Mouse (Mus musculus): ENCODE data around the gene Twist1. TPM values are rescaled to one million over a fixed set of nuclear protein-coding genes. Genes with fewer than 3 reads are reported as not detected.

The Twist1 gene
- polyA plus RNA-seq (2015; fragmentation: Nextera tagmentation; extraction: Ambion mirVana) = 46.6 and 48.6 TPM in 2 replicates

DNA sequence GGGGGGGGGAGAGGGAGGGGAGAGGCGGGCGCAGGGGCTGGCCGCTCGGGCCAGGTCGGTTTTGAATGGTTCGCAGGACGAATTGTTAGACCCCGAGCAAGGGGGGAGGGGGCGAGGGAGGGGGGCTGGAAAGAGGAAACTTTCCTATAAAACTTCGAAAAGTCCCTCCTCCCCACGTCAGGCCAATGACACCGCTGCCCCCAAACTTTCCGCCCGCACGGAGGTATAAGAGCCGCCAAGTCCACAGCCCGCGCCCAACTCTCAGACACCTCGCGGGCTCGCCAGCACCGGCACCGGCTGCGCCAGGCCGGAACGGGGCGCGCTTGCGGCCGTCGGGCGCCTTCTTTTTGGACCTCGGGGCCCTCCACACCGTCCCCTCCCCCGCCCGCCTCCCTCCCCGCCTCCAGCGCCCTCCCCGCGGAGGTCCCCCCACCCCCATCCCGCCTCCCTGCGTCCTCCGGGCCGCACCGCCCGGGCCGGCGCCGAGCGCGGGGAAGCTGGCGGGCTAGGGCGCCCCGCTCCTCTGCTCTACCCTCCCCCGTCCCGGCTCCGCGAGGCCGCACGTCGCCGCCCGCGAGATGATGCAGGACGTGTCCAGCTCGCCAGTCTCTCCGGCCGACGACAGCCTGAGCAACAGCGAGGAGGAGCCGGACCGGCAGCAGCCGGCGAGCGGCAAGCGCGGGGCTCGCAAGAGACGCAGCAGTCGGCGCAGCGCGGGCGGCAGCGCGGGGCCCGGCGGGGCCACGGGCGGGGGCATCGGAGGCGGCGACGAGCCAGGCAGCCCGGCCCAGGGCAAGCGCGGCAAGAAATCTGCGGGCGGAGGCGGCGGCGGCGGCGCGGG is at the start of gene Twist1:
Twist1 (plus strand) TSS at position 272 of the 841 bp plus-strand sequence.
- peaks cover 12% of the 10 kb centered on the region; the same call in 1 of the 2 replicates for H3K27me3 ChIP-seq
- peaks cover 4% of the 10 kb centered on the region; the same call in 1 of the 2 replicates for H3K36me3 ChIP-seq
- H3K4me3 ChIP-seq = peak within 1 kb of the TSS; percentile 94
- H3K9me3 ChIP-seq = no peaks in the 10 kb centered on the region
- peaks cover 17% of the 10 kb centered on the region for H3K4me1 ChIP-seq
- peak within 1 kb of the TSS; percentile 100 for H3K9ac ChIP-seq
- H3K4me2 ChIP-seq (replicated peaks) = peak within 1 kb of the TSS; percentile 71
- H3K27ac ChIP-seq = peak within 1 kb of the TSS; percentile 99
- whole genome bisulfite sequencing = under 1% methylated on average over 91 of the region's 105 CpGs
- peak; percentile 93 for ATAC-seq (ENCODE audit: low FRiP score, low read depth)

DNA sequence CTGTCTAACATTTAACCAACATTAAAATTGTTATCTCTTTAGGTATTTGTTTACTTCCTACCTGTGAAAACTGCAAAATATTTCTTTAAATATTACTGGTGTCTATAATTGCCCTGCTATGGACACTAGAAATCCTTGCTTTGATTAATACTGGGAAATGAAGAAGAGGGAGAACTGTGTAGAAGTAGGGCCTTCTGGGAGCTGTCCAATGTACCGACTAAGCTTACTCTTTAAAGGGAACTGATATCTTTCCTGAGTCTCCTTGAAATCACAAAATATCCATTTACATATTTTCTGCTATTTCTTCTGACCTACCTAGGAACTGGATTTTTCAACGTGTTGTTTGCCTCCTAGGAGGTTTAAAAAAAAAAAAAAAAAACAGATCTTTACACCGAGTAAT is 30.7 kb upstream of the Twist1 start:
- Histone ChIP-seq H3K9me3 (no peaks in the 10 kb centered on the region), H3K27ac (no peak overlapping the region), H3K4me1 (peaks cover 20% of the 10 kb centered on the region), H3K9ac (no peak overlapping the region), H3K27me3 (peaks cover 40% of the 10 kb centered on the region), H3K4me2 (replicated peaks) (no peak overlapping the region), H3K36me3 (no peaks in the 10 kb centered on the region), H3K4me3 (no peak overlapping the region)
- no peak for ATAC-seq (ENCODE audit: low FRiP score, low read depth)
- WGBS = 10% methylated on average over 3 of the region's 3 CpGs

DNA sequence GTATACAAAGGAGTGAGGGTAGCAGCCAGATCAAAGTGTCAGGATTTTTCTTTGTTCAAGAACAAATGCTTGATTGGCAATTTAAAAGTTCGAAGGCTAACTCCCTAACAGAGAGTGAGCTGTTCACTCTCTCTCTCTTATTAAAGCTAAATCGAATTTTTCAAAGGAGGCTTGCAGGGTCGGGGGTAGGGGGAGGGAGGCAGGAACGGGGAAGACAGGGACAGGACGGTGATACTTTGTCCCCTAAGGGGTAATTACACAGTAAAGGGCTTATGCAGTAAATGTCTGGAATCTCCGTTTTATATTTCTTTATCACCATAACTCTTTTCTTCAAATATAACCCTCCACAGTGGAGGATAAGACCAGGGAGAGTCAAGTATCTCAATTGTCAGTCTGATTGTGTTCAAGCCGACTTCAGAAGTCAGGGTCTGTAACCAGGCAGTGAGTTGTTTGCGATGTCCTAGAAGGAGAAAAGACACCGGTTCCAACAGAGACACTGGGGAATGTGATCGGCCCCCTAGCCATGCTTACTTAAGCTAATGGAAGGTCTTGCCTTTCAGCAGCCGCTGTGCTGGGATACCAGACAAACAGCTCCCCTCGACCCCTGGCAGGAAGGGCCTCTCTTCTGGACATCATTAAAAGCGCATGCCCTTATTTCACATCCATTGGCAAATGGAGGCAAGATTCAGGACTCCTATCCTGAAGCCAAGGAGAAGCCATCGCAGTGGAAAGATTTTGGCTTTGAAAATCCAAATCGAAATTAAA is 30.0 kb upstream of the Twist1 start:
- H3K27me3 ChIP-seq = peaks cover 40% of the 10 kb centered on the region

DNA sequence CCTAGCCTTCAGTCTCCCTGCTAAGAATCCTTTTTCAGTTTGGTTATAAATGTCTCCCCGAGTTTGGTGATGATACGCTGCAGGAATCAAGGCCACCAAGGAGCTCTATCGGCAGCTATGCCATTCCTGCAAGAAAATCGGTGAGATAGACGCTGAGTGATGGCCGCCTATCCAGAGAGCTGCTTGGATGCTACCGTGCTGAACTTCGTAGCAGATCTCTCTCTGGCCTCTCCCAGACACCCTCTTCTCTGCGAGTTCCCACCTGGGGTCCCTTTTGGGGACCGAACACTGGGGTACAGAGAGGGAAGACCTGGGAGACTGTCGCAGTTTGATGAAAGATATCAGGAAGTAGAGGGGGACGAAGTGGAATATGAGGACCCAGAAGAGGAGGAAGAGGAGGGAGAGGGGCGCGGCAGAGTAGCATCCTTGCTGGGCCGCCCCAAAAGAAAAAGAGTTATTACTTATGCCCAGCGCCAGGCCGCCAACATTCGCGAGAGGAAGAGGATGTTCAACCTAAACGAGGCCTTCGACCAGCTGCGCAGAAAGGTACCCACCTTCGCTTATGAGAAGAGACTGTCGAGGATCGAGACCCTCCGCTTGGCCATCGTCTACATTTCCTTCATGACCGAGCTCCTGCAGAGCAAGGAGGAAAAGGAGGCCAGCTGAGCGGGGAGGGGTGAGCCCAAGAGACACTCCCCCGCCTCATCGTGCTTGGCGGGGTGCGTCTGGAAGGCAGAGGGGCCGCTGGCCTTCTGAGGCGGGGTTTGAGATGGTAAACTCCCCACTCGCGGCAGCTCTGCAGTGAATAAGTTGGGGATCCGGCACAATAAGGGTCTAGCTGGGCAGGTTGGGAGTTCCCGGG is 28.9 kb upstream of the Twist1 start, which contains the start of gene Ferd3l:
Ferd3l (plus strand) TSS at position 95 of the 862 bp plus-strand sequence.
- Histone ChIP-seq H3K27ac (no peak within 1 kb of the TSS), H3K36me3 (no peaks in the 10 kb centered on the region), H3K9ac (no peak within 1 kb of the TSS), H3K4me3 (peak within 1 kb of the TSS; percentile 35), H3K4me1 (peaks cover 20% of the 10 kb centered on the region), H3K27me3 (peaks cover 40% of the 10 kb centered on the region), H3K4me2 (replicated peaks) (peak within 1 kb of the TSS; percentile 62), H3K9me3 (no peaks in the 10 kb centered on the region)
- ATAC-seq (ENCODE audit: low FRiP score, low read depth) = no peak
- WGBS = under 1% methylated on average over 39 of the region's 39 CpGs

More for the DNA sequence above, 30.0 kb upstream of the Twist1 start:
- Histone ChIP-seq H3K4me2 (replicated peaks) (no peak overlapping the region; the same call in 1 of the 2 replicates), H3K4me3 (no peak overlapping the region), H3K9ac (no peak overlapping the region), H3K36me3 (no peaks in the 10 kb centered on the region), H3K9me3 (no peaks in the 10 kb centered on the region), H3K4me1 (peaks cover 20% of the 10 kb centered on the region), H3K27ac (no peak overlapping the region)
- WGBS = 1% methylated on average over 15 of the region's 15 CpGs
- ATAC-seq (ENCODE audit: low FRiP score, low read depth) = no peak

DNA sequence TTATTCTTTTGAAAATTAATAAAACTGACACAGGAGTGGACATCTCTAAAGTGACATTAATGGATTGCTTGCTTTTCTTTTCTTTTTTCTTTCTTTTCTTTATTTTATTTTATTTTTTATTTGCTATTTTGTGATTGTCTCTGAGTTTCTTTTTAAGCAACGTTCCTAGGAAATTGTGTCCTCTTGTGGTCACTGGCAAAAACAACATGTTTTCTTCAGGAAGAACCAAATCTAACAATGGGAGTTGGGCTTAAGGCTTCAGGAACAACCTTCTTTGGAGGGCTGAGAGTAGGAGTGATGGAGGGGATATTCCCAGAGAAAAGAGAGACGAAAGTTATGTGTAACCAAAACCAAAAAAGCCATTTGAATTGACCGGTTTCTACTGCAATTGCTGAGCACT is 4.6 kb upstream of the Twist1 start:
- no peak overlapping the region for H3K4me2 ChIP-seq (replicated peaks)
- no peaks in the 10 kb centered on the region for H3K36me3 ChIP-seq
- H3K9ac ChIP-seq = no peak overlapping the region
- no peak overlapping the region for H3K4me3 ChIP-seq
- no peaks in the 10 kb centered on the region for H3K9me3 ChIP-seq
- H3K27ac ChIP-seq = no peak overlapping the region
- no peak for ATAC-seq (ENCODE audit: low FRiP score, low read depth)
- 8% methylated on average over 3 of the region's 3 CpGs for WGBS
- H3K27me3 ChIP-seq = peaks cover 19% of the 10 kb centered on the region; the same call in 1 of the 2 replicates
- H3K4me1 ChIP-seq = peaks cover 6% of the 10 kb centered on the region

DNA sequence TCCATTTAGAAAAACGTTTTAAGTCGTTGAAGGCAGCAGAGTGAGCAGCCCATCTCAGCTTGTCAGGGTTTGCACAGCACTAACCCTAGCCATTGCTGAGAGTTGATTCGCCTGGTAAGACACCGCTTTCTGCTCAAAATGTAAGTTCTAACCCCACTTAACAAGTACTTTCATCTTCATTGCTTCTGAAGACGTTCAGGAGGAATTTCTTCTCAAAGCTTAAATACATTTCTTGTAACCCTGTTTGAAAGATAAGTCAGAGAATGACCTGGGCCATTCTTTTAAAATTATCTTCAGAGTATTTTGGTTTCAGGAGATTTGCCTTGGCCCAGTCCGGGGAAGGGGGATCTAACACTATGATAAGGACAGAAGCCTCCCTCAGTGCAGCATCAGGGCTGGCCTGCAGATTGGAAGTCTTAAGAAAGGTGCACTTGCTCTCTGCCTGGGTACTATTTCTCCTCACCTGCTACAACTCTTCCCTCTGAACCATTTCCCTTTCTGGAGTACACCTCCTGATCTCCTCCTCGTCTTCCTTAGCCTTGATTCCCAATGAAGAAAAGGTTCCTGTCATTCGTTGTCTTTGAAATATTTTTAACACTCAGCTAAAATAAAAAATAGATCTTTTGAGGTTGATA is 2.4 kb upstream of the Twist1 start:
- Histone ChIP-seq H3K27me3 (peaks cover 18% of the 10 kb centered on the region; the same call in 1 of the 2 replicates), H3K4me2 (replicated peaks) (peak overlapping the region; percentile 71), H3K9ac (no peak overlapping the region), H3K4me3 (peak overlapping the region; percentile 94), H3K4me1 (peaks cover 6% of the 10 kb centered on the region), H3K36me3 (no peaks in the 10 kb centered on the region), H3K9me3 (no peaks in the 10 kb centered on the region), H3K27ac (no peak overlapping the region)
- no peak for ATAC-seq (ENCODE audit: low FRiP score, low read depth)
- WGBS = 30% methylated on average over 8 of the region's 8 CpGs

DNA sequence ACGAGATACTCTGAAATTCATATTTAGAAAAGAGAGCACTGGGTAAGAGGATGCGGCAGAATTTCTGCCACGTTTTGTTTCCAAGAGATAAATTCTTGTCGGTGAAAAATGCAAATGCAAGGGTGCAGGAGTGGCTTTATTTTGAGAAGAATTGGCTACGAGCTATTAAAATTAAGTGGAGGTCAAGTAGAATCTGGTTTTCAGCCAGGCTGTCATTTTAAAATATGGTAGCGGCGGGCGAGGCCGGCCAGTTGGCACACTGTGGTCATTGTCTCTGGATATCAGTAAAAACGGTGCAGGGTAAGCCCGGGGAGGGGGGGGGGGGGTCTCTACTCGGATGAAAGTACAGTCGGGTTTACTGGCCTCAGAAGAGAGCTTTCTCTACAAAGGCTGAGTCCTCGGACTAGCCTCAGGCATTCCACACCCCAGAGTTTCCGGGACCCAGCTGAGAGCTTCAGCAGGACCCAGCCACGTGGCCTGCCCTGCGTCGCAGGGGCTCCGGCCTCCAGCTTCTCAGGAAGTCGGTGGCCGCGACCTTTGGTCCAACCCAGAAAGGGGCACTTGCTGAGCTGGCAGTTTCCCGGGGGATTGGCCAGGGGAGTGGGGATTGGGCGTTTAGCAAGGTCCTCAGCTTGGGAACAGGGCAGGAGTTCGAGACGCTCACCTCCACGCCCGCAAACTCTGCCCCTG is 1.7 kb upstream of the Twist1 start:
- H3K9ac ChIP-seq = peak overlapping the region; percentile 83
- ATAC-seq (ENCODE audit: low FRiP score, low read depth) = no peak
- 4% methylated on average over 28 of the region's 28 CpGs for WGBS

DNA sequence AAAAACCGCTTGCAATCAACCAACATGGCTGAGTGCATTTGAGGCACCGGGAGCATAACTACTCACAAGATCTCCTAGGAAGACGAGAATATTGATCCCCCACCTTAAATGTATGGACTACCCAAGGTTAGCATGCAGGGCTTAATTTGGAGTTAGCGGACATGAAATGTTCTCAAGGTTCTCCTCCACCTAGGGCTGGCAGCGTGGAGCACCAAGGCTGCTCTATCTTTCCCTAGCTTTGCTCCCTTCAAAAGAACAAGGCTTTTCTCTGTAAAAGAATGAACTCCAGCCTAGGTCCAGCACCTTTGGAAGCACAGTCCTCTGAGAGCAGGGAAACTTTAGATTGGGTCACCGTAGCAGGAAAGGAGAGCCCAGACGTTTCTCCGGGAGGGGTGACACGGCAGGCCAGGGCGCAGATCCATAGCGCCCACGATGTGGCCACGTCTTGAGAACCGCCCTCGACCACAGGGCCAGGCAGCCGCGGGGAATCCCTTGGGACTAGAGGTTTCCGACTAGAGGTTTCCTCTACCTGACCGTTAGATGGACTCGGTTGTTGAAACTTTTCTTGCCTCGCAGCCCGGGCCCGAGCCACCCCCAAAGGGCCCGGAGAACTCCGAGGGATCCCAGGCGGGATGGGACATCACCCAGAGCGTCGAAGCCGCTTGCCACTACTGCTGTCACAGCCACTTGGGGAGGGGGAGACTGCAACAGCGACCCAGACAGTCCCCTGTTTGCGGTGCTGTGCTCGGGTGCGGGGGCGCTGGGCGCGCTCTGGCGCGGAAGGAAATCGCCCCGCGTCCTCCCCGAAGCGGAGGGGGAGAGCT is 683 bp upstream of the Twist1 start:
- Histone ChIP-seq H3K27ac (peak overlapping the region; percentile 93), H3K4me2 (replicated peaks) (peak overlapping the region; percentile 71), H3K4me3 (peak overlapping the region; percentile 94), H3K4me1 (peaks cover 9% of the 10 kb centered on the region), H3K9ac (peak overlapping the region; percentile 83), H3K27me3 (peaks cover 12% of the 10 kb centered on the region; the same call in 1 of the 2 replicates), H3K36me3 (no peaks in the 10 kb centered on the region), H3K9me3 (no peaks in the 10 kb centered on the region)
- no peak for ATAC-seq (ENCODE audit: low FRiP score, low read depth)
- WGBS = under 1% methylated on average over 37 of the region's 43 CpGs

More for the DNA sequence above, 1.7 kb upstream of the Twist1 start:
- H3K4me2 ChIP-seq (replicated peaks) = peak overlapping the region; percentile 71
- H3K36me3 ChIP-seq = no peaks in the 10 kb centered on the region
- peaks cover 6% of the 10 kb centered on the region for H3K4me1 ChIP-seq
- peaks cover 12% of the 10 kb centered on the region; the same call in 1 of the 2 replicates for H3K27me3 ChIP-seq
- H3K27ac ChIP-seq = peak overlapping the region; percentile 59; the same call in 1 of the 2 replicates
- H3K4me3 ChIP-seq = peak overlapping the region; percentile 94
- H3K9me3 ChIP-seq = no peaks in the 10 kb centered on the region

DNA sequence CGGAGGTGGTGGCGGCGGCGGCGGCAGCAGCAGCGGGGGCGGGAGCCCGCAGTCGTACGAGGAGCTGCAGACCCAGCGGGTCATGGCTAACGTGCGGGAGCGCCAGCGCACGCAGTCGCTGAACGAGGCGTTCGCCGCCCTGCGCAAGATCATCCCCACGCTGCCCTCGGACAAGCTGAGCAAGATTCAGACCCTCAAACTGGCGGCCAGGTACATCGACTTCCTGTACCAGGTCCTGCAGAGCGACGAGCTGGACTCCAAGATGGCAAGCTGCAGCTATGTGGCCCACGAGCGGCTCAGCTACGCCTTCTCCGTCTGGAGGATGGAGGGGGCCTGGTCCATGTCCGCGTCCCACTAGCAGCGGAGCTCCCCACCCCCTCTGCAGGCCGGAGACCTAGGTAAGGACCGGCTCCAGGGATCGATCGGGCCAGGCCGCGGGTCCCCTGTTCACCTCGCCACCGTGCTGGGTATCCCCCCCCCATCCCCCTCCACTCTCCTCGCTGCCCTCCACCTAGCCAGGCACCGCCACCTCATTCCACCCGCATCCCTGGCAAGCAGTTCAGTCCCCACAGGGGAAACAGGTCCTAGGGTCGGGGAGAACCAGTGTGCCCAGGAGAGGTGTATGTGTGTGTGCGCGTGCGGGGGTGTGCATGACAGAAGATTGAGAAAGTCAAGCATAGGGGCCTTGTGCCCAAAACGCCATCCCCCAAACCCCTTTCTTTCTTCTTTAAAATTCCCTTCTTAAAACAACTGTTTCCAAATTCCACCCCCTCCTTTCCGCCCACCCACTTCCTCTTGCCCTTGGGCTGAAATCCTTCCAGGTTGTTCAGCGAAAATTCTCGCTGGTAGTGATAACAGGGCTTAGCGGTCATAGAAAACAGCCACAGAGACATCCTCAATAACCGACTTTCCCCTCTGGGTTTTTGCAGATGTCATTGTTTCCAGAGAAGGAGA is 1.0 kb downstream of the Twist1 start:
- Histone ChIP-seq H3K27ac (peak overlapping the region; percentile 99), H3K4me3 (peak overlapping the region; percentile 94), H3K27me3 (peaks cover 12% of the 10 kb centered on the region; the same call in 1 of the 2 replicates), H3K4me2 (replicated peaks) (peak overlapping the region; percentile 71), H3K9ac (peak overlapping the region; percentile 100), H3K4me1 (peaks cover 26% of the 10 kb centered on the region), H3K36me3 (peaks cover 4% of the 10 kb centered on the region; the same call in 1 of the 2 replicates), H3K9me3 (no peaks in the 10 kb centered on the region)
- WGBS = under 1% methylated on average over 56 of the region's 56 CpGs
- ATAC-seq (ENCODE audit: low FRiP score, low read depth) = peak; percentile 0; the same call in 1 of the 2 replicates

Measured in limb, embryonic 13.5 days (tissue).